Mouse (Mus musculus) intestine, embryonic 16.5 days (tissue): ENCODE results near the gene Carf. TPM values are rescaled to one million over a fixed set of nuclear protein-coding genes. Genes with fewer than 3 reads are reported as not detected.
"Not testable (repeated sequence)": the region's sequence is repeated elsewhere in the genome, so short reads cannot be mapped to it uniquely, and the experiment has no call there.

Source experiments
- ATAC-seq: fragments of 200-750 bp; cut with Nextera tagmentation; 2 replicates; pipeline ENCODE4 v1.8.0; 2017; ENCODE audit warnings: moderate TSS enrichment, moderate library complexity
- H3K27ac ChIP-seq: fragments of 300-500 bp; sonication (generic); 2 replicates; pipeline ENCODE4 v1.5.1; 2014; ENCODE audit warnings: mild to moderate bottlenecking, low read length
- H3K27me3 ChIP-seq: fragments of 300-500 bp; sonication (generic); replicated peaks from 2 replicates; pipeline ENCODE4 v1.6.1; 2014; ENCODE audit warnings: low read length, control low read depth, mixed read lengths; ENCODE audit not compliant: control insufficient read depth, insufficient read depth
- H3K36me3 ChIP-seq: fragments of 300-500 bp; sonication (generic); 2 replicates; pipeline ENCODE4 v1.6.1; 2014; ENCODE audit warnings: low read length, control low read depth; ENCODE audit not compliant: control insufficient read depth, insufficient read depth
- H3K4me1 ChIP-seq: fragments of 300-500 bp; sonication (generic); 2 replicates; pipeline ENCODE4 v1.6.1; 2014; ENCODE audit warnings: low read length, control low read depth, mixed read lengths; ENCODE audit not compliant: control insufficient read depth, insufficient read depth
- H3K4me2 ChIP-seq: fragments of 300-500 bp; sonication (generic); 2 replicates; pipeline ENCODE4 v1.6.1; 2014; ENCODE audit warnings: low read depth, low read length, control low read depth
- H3K4me3 ChIP-seq: fragments of 300-500 bp; sonication (generic); 2 replicates; pipeline ENCODE4 v1.5.1; 2014; ENCODE audit warnings: mild to moderate bottlenecking, low read length
- H3K9ac ChIP-seq: fragments of 300-500 bp; sonication (generic); 2 replicates; pipeline ENCODE4 v1.6.1; 2014; ENCODE audit warnings: low read depth, low read length
- H3K9me3 ChIP-seq: fragments of 300-500 bp; sonication (generic); 2 replicates; pipeline ENCODE4 v1.6.1; 2016; ENCODE audit warnings: low read length, control low read depth; ENCODE audit not compliant: control insufficient read depth
- WGBS: fragments of 180-500 bp; shearing (Covaris S2); extraction: QIAGEN DNeasy Blood & Tissue Kit; methylation state at CpG from one replicate; pipeline ENCODE4 v1.1.7; 2014; 5-methylcytosine and 5-hydroxymethylcytosine counted together
- polyA plus RNA-seq: library from polyadenylated mRNA; unstranded; fragments of >200 nt; fragmentation: Nextera tagmentation; extraction: Ambion mirVana; gene quantifications from 2 replicates; pipeline ENCODE4 v1.2.1, GENCODE M21; 2015

Carf gene
- polyA plus RNA-seq, 1 experiment from 2014 or later, result 3.5 TPM

- Histone ChIP-seq H3K36me3 (no peaks in the 10 kb centered on the region), H3K4me2 (no peak overlapping the region), H3K27me3 (no peaks in the 10 kb centered on the region), H3K4me3 (no peak overlapping the region), H3K27ac (no peak overlapping the region), H3K4me1 (no peaks in the 10 kb centered on the region), H3K9me3 (no peaks in the 10 kb centered on the region), H3K9ac (no peak overlapping the region)
- 82% methylated on average over 3 of the region's 3 CpGs for WGBS
- ATAC-seq, result no peak
Measured at GRCm38 (mm10) chr1:60173119-60173518, 75.1 kb downstream of the Carf start.

GRCm38 (mm10) chr1:60177814-60178213, 79.8 kb downstream of the Carf start:
- ATAC-seq, H3K27ac ChIP-seq: not testable (repeated sequence)

GRCm38 (mm10) chr1:60179376-60179775, 81.3 kb downstream of the Carf start:
- no peaks in the 10 kb centered on the region for H3K9me3 ChIP-seq
- peak overlapping the region; percentile 88; the same call in 1 of the 2 replicates for H3K4me3 ChIP-seq
- H3K4me2 ChIP-seq, result peak overlapping the region; percentile 50
- no peak for ATAC-seq
- peak overlapping the region; percentile 9; the same call in 1 of the 2 replicates for H3K9ac ChIP-seq
- no peaks in the 10 kb centered on the region for H3K27me3 ChIP-seq
- H3K4me1 ChIP-seq, result peaks cover 3% of the 10 kb centered on the region
- 23% methylated on average over 4 of the region's 4 CpGs for WGBS
- H3K27ac ChIP-seq, result no peak overlapping the region
- no peaks in the 10 kb centered on the region for H3K36me3 ChIP-seq

More at GRCm38 (mm10) chr1:60177814-60178213, 79.8 kb downstream of the Carf start:
- not testable (repeated sequence) for H3K27me3 ChIP-seq, H3K4me2 ChIP-seq, H3K36me3 ChIP-seq, H3K9ac ChIP-seq, H3K4me1 ChIP-seq, H3K9me3 ChIP-seq, H3K4me3 ChIP-seq
- WGBS, result 82% methylated on average over 1 of the region's 1 CpGs

GRCm38 (mm10) chr1:60179932-60180783, 82.1 kb downstream of the Carf start, which contains the start of gene Nbeal1:
Nbeal1 (plus strand) TSS chr1:60180599.
- peak; percentile 99 for ATAC-seq
- Histone ChIP-seq H3K9me3 (no peaks in the 10 kb centered on the region), H3K4me1 (peaks cover 3% of the 10 kb centered on the region), H3K36me3 (no peaks in the 10 kb centered on the region), H3K4me2 (peak within 1 kb of the TSS; percentile 61), H3K27me3 (no peaks in the 10 kb centered on the region), H3K27ac (peak within 1 kb of the TSS; percentile 94), H3K9ac (peak within 1 kb of the TSS; percentile 91), H3K4me3 (peak within 1 kb of the TSS; percentile 88)
- 0% methylated on average over 65 of the region's 74 CpGs for WGBS

GRCm38 (mm10) chr1:60180784-60181221, 82.8 kb downstream of the Carf start:
- ATAC-seq, result peak; percentile 80
- Histone ChIP-seq H3K27ac (peak overlapping the region; percentile 94), H3K4me1 (peaks cover 3% of the 10 kb centered on the region), H3K9ac (peak overlapping the region; percentile 91), H3K4me3 (peak overlapping the region; percentile 88), H3K9me3 (no peaks in the 10 kb centered on the region), H3K27me3 (no peaks in the 10 kb centered on the region), H3K36me3 (no peaks in the 10 kb centered on the region), H3K4me2 (peak overlapping the region; percentile 61)
- under 1% methylated on average over 22 of the region's 30 CpGs for WGBS

- no peak overlapping the region for H3K27ac ChIP-seq
- no peak for ATAC-seq
- no peak overlapping the region for H3K4me2 ChIP-seq
- H3K27me3 ChIP-seq, result no peaks in the 10 kb centered on the region
- H3K4me3 ChIP-seq, result no peak overlapping the region
- no peaks in the 10 kb centered on the region for H3K36me3 ChIP-seq
- H3K9me3 ChIP-seq, result no peaks in the 10 kb centered on the region
- no peaks in the 10 kb centered on the region for H3K4me1 ChIP-seq
- H3K9ac ChIP-seq, result no peak overlapping the region
Measured at GRCm38 (mm10) chr1:60188454-60188853, 90.4 kb downstream of the Carf start.

- no peaks in the 10 kb centered on the region for H3K4me1 ChIP-seq
- H3K9me3 ChIP-seq, result no peaks in the 10 kb centered on the region
- no peak overlapping the region for H3K9ac ChIP-seq
- H3K4me3 ChIP-seq, result no peak overlapping the region
- H3K4me2 ChIP-seq, result no peak overlapping the region
- no peaks in the 10 kb centered on the region for H3K27me3 ChIP-seq
- no peak for ATAC-seq
- WGBS, result 68% methylated on average over 3 of the region's 3 CpGs
- no peak overlapping the region for H3K27ac ChIP-seq
- H3K36me3 ChIP-seq, result peaks cover 3% of the 10 kb centered on the region; the same call in 1 of the 2 replicates
Measured at GRCm38 (mm10) chr1:60196813-60197212, 98.8 kb downstream of the Carf start.

- WGBS, result 81% methylated on average over 4 of the region's 4 CpGs
- peaks cover 13% of the 10 kb centered on the region for H3K36me3 ChIP-seq
Measured at GRCm38 (mm10) chr1:60199006-60199405, 101.0 kb downstream of the Carf start.

More at GRCm38 (mm10) chr1:60199006-60199405, 101.0 kb downstream of the Carf start:
- Histone ChIP-seq H3K4me1 (no peaks in the 10 kb centered on the region), H3K4me2 (no peak overlapping the region), H3K27me3 (no peaks in the 10 kb centered on the region), H3K9ac (no peak overlapping the region), H3K4me3 (no peak overlapping the region), H3K9me3 (no peaks in the 10 kb centered on the region), H3K27ac (no peak overlapping the region)
- ATAC-seq, result no peak
